Mouse (Mus musculus) lung, embryonic 16.5 days (tissue): ENCODE data around the gene Bcl2l13. TPM values are rescaled to one million over a fixed set of nuclear protein-coding genes. Genes with fewer than 3 reads are reported as not detected.

ENCODE experiments used
- ATAC-seq: fragments of 200-750 bp; cut with Nextera tagmentation; 2 replicates; pipeline ENCODE4 v1.8.0; 2017; ENCODE audit warnings: low read depth, mild to moderate bottlenecking, moderate library complexity
- H3K27ac ChIP-seq: fragments of 300-500 bp; sonication (generic); 2 replicates; pipeline ENCODE4 v1.5.1; 2014; ENCODE audit warnings: mild to moderate bottlenecking, control low read depth, low read length
- H3K27me3 ChIP-seq: fragments of 300-500 bp; sonication (generic); 2 replicates; pipeline ENCODE4 v1.6.1; 2014; ENCODE audit warnings: low read depth, low read length, mixed read lengths; ENCODE audit not compliant: control insufficient read depth, insufficient read depth
- H3K36me3 ChIP-seq: fragments of 300-500 bp; sonication (generic); 2 replicates; pipeline ENCODE4 v1.6.1; 2014; ENCODE audit warnings: low read length; ENCODE audit not compliant: control insufficient read depth, insufficient read depth
- H3K4me1 ChIP-seq: fragments of 300-500 bp; sonication (generic); replicated peaks from 2 replicates; pipeline ENCODE4 v1.6.1; 2014; ENCODE audit warnings: low read length, mixed read lengths; ENCODE audit not compliant: control insufficient read depth, insufficient read depth
- H3K4me2 ChIP-seq: fragments of 300-500 bp; sonication (generic); 2 replicates; pipeline ENCODE4 v1.6.1; 2014; ENCODE audit warnings: low read depth, low read length, control low read depth
- H3K4me3 ChIP-seq: fragments of 300-500 bp; sonication (generic); 2 replicates; pipeline ENCODE4 v1.5.1; 2014; ENCODE audit warnings: mild to moderate bottlenecking, low read length, control low read depth
- H3K9ac ChIP-seq: fragments of 300-500 bp; sonication (generic); 2 replicates; pipeline ENCODE4 v1.6.1; 2014; ENCODE audit warnings: low read length, control low read depth
- H3K9me3 ChIP-seq: fragments of 300-500 bp; sonication (generic); 2 replicates; pipeline ENCODE4 v1.6.1; 2016; ENCODE audit warnings: low read length; ENCODE audit not compliant: control insufficient read depth
- WGBS: fragments of 180-500 bp; shearing (Covaris S2); extraction: QIAGEN DNeasy Blood & Tissue Kit; methylation state at CpG from one replicate; pipeline ENCODE4 v1.1.7; 2014; 5-methylcytosine and 5-hydroxymethylcytosine counted together
- polyA plus RNA-seq: library from polyadenylated mRNA; unstranded; fragments of >200 nt; fragmentation: Nextera tagmentation; extraction: Ambion mirVana; gene quantifications from 2 replicates; pipeline ENCODE4 v1.2.1, GENCODE M21; 2015

Gene Bcl2l13
- polyA plus RNA-seq, 1 experiment from 2014 or later = 27.2 TPM

GRCm38 (mm10) chr6:120929421-120929820 is 93.4 kb downstream of the Bcl2l13 start:
- H3K9ac ChIP-seq = no peak overlapping the region
- H3K4me1 ChIP-seq = no peaks in the 10 kb centered on the region
- WGBS = 38% methylated on average over 1 of the region's 1 CpGs
- no peak overlapping the region for H3K4me3 ChIP-seq
- H3K27me3 ChIP-seq = no peaks in the 10 kb centered on the region
- no peak overlapping the region for H3K27ac ChIP-seq
- H3K9me3 ChIP-seq = no peaks in the 10 kb centered on the region
- no peak overlapping the region for H3K4me2 ChIP-seq
- no peak for ATAC-seq
- H3K36me3 ChIP-seq = peaks cover 8% of the 10 kb centered on the region

GRCm38 (mm10) chr6:120930450-120931306 is 94.7 kb downstream of the Bcl2l13 start:
- Histone ChIP-seq H3K27ac (no peak overlapping the region), H3K9me3 (no peaks in the 10 kb centered on the region), H3K4me1 (no peaks in the 10 kb centered on the region), H3K4me3 (no peak overlapping the region), H3K4me2 (no peak overlapping the region), H3K27me3 (no peaks in the 10 kb centered on the region), H3K9ac (no peak overlapping the region), H3K36me3 (peaks cover 8% of the 10 kb centered on the region)
- ATAC-seq = no peak; the same call in 1 of the 2 replicates
- 70% methylated on average over 6 of the region's 6 CpGs for WGBS

GRCm38 (mm10) chr6:120932597-120932996 is 96.6 kb downstream of the Bcl2l13 start:
- Histone ChIP-seq H3K4me2 (no peak overlapping the region), H3K36me3 (peaks cover 8% of the 10 kb centered on the region), H3K9me3 (no peaks in the 10 kb centered on the region), H3K9ac (no peak overlapping the region), H3K27ac (no peak overlapping the region), H3K4me3 (no peak overlapping the region), H3K27me3 (no peaks in the 10 kb centered on the region), H3K4me1 (no peaks in the 10 kb centered on the region)
- ATAC-seq = no peak
- WGBS = 78% methylated on average over 12 of the region's 12 CpGs

- Histone ChIP-seq H3K4me3 (no peak overlapping the region), H3K4me1 (no peaks in the 10 kb centered on the region), H3K27me3 (no peaks in the 10 kb centered on the region), H3K36me3 (peaks cover 8% of the 10 kb centered on the region), H3K4me2 (no peak overlapping the region), H3K9me3 (no peaks in the 10 kb centered on the region), H3K27ac (no peak overlapping the region), H3K9ac (no peak overlapping the region)
- ATAC-seq = no peak
- 82% methylated on average over 7 of the region's 7 CpGs for WGBS
Measured at GRCm38 (mm10) chr6:120933670-120934069, 97.7 kb downstream of the Bcl2l13 start.

- Histone ChIP-seq H3K27ac (no peak overlapping the region), H3K4me3 (no peak overlapping the region), H3K4me1 (no peaks in the 10 kb centered on the region), H3K36me3 (peaks cover 8% of the 10 kb centered on the region), H3K9me3 (no peaks in the 10 kb centered on the region), H3K27me3 (no peaks in the 10 kb centered on the region), H3K9ac (no peak overlapping the region), H3K4me2 (no peak overlapping the region)
- ATAC-seq = no peak
- WGBS = 67% methylated on average over 4 of the region's 4 CpGs
Measured at GRCm38 (mm10) chr6:120934176-120934575, 98.2 kb downstream of the Bcl2l13 start.

- Histone ChIP-seq H3K9me3 (no peaks in the 10 kb centered on the region), H3K27me3 (no peaks in the 10 kb centered on the region), H3K4me2 (no peak overlapping the region), H3K4me3 (no peak overlapping the region), H3K4me1 (no peaks in the 10 kb centered on the region), H3K9ac (no peak overlapping the region), H3K36me3 (peaks cover 8% of the 10 kb centered on the region), H3K27ac (no peak overlapping the region)
- no peak for ATAC-seq
- 79% methylated on average over 16 of the region's 16 CpGs for WGBS
Measured at GRCm38 (mm10) chr6:120937104-120937617, 101.1 kb downstream of the Bcl2l13 start.

- ATAC-seq = no peak
- no peak overlapping the region for H3K4me3 ChIP-seq
- WGBS = 79% methylated on average over 11 of the region's 11 CpGs
- H3K4me1 ChIP-seq = no peaks in the 10 kb centered on the region
- H3K27ac ChIP-seq = no peak overlapping the region
- H3K27me3 ChIP-seq = no peaks in the 10 kb centered on the region
- no peak overlapping the region for H3K4me2 ChIP-seq
- no peak overlapping the region for H3K9ac ChIP-seq
- no peaks in the 10 kb centered on the region for H3K9me3 ChIP-seq
- peaks cover 4% of the 10 kb centered on the region; the same call in 1 of the 2 replicates for H3K36me3 ChIP-seq
Measured at GRCm38 (mm10) chr6:120937999-120938608, 102.1 kb downstream of the Bcl2l13 start.

GRCm38 (mm10) chr6:120938763-120939450 is 102.9 kb downstream of the Bcl2l13 start:
- no peaks in the 10 kb centered on the region; the same call in 1 of the 2 replicates for H3K36me3 ChIP-seq
- H3K4me3 ChIP-seq = no peak overlapping the region
- no peaks in the 10 kb centered on the region for H3K27me3 ChIP-seq
- no peak overlapping the region for H3K9ac ChIP-seq
- no peak overlapping the region for H3K27ac ChIP-seq
- ATAC-seq = no peak
- 84% methylated on average over 12 of the region's 12 CpGs for WGBS
- no peak overlapping the region for H3K4me2 ChIP-seq
- H3K4me1 ChIP-seq = no peaks in the 10 kb centered on the region
- H3K9me3 ChIP-seq = no peaks in the 10 kb centered on the region

- no peaks in the 10 kb centered on the region for H3K27me3 ChIP-seq
- no peak overlapping the region for H3K27ac ChIP-seq
- H3K4me2 ChIP-seq = no peak overlapping the region
- H3K36me3 ChIP-seq = no peaks in the 10 kb centered on the region; the same call in 1 of the 2 replicates
- no peak overlapping the region for H3K4me3 ChIP-seq
- 82% methylated on average over 3 of the region's 3 CpGs for WGBS
- H3K4me1 ChIP-seq = no peaks in the 10 kb centered on the region
- no peak overlapping the region for H3K9ac ChIP-seq
- ATAC-seq = no peak
- H3K9me3 ChIP-seq = no peaks in the 10 kb centered on the region
Measured at GRCm38 (mm10) chr6:120939783-120940182, 103.8 kb downstream of the Bcl2l13 start.
